Mouse (Mus musculus) layer of hippocampus, adult 2 months (tissue): ENCODE measurements around the gene C9. TPM values are rescaled to one million over a fixed set of nuclear protein-coding genes. Genes with fewer than 3 reads are reported as not detected.

Source experiments
- DNase-seq, 2 experiments: peaks; one replicate each; pipeline ENCODE4 v3.0.0; 2022; ENCODE audit warnings: low spot score in 2 of 2
- H3K27ac ChIP-seq: fragments of 200-600 bp; 2 replicates; pipeline ENCODE4 v1.8.1; 2022
- H3K4me3 ChIP-seq: fragments of 200-600 bp; 2 replicates; pipeline ENCODE4 v1.8.1; 2022; ENCODE audit warnings: mild to moderate bottlenecking
- CTCF ChIP-seq: fragments of 200-600 bp; conservative IDR thresholded peaks from 2 replicates; pipeline ENCODE4 v1.8.1; 2022; ENCODE audit warnings: antibody characterized with exemption, mild to moderate bottlenecking, moderate library complexity
- total RNA-seq, 2 experiments: library from RNA; stranded (reverse); gene quantifications; 2 replicates each; pipeline ENCODE4 v1.2.3; 2021

The C9 gene
- total RNA-seq, 2 experiments from 2014 or later = not detected

GRCm38 (mm10) chr15:6438685-6439084 lies 6.4 kb upstream of the C9 start:
- Histone ChIP-seq H3K4me3 (no peak overlapping the region), H3K27ac (no peak overlapping the region)
- no peak for TF ChIP-seq CTCF
- no peak for DNase-seq

GRCm38 (mm10) chr15:6444452-6444851 lies 675 bp upstream of the C9 start:
- no peak for TF ChIP-seq CTCF
- no peak for DNase-seq
- Histone ChIP-seq H3K27ac (no peak overlapping the region), H3K4me3 (no peak overlapping the region)

- Histone ChIP-seq H3K27ac (no peak overlapping the region), H3K4me3 (no peak overlapping the region)
- DNase-seq = no peak
- TF ChIP-seq CTCF = no peak
Measured at GRCm38 (mm10) chr15:6446181-6446580, 1.1 kb downstream of the C9 start.

GRCm38 (mm10) chr15:6448892-6449291 lies 3.8 kb downstream of the C9 start:
- TF ChIP-seq CTCF = no peak
- no peak overlapping the region for H3K4me3 ChIP-seq
- DNase-seq = no peak
- no peak overlapping the region for H3K27ac ChIP-seq

GRCm38 (mm10) chr15:6454461-6454860 lies 9.3 kb downstream of the C9 start:
- DNase-seq = no peak
- no peak for TF ChIP-seq CTCF
- no peak overlapping the region for H3K4me3 ChIP-seq
- no peak overlapping the region for H3K27ac ChIP-seq

GRCm38 (mm10) chr15:6461381-6461780 lies 16.3 kb downstream of the C9 start:
- Histone ChIP-seq H3K27ac (no peak overlapping the region), H3K4me3 (no peak overlapping the region)
- no peak for DNase-seq
- no peak for TF ChIP-seq CTCF

- TF ChIP-seq CTCF = no peak
- no peak overlapping the region for H3K27ac ChIP-seq
- no peak overlapping the region for H3K4me3 ChIP-seq
- DNase-seq = no peak
Measured at GRCm38 (mm10) chr15:6463361-6463923, 18.3 kb downstream of the C9 start.

GRCm38 (mm10) chr15:6466995-6467394 lies 21.9 kb downstream of the C9 start:
- TF ChIP-seq CTCF = no peak
- Histone ChIP-seq H3K27ac (no peak overlapping the region), H3K4me3 (no peak overlapping the region)
- DNase-seq = no peak

- DNase-seq = no peak
- H3K4me3 ChIP-seq = no peak overlapping the region
- H3K27ac ChIP-seq = no peak overlapping the region
- TF ChIP-seq CTCF = no peak
Measured at GRCm38 (mm10) chr15:6468845-6469244, 23.7 kb downstream of the C9 start.

GRCm38 (mm10) chr15:6469384-6469783 lies 24.3 kb downstream of the C9 start:
- Histone ChIP-seq H3K4me3 (no peak overlapping the region), H3K27ac (no peak overlapping the region)
- no peak for TF ChIP-seq CTCF
- DNase-seq = no peak

- no peak for TF ChIP-seq CTCF
- no peak overlapping the region for H3K4me3 ChIP-seq
- DNase-seq = no peak
- no peak overlapping the region for H3K27ac ChIP-seq
Measured at GRCm38 (mm10) chr15:6483561-6483960, 38.4 kb downstream of the C9 start.

GRCm38 (mm10) chr15:6492386-6492785 lies 47.3 kb downstream of the C9 start:
- no peak overlapping the region for H3K4me3 ChIP-seq
- TF ChIP-seq CTCF = no peak
- DNase-seq = no peak
- H3K27ac ChIP-seq = no peak overlapping the region

- TF ChIP-seq CTCF = no peak
- DNase-seq = no peak
- Histone ChIP-seq H3K27ac (no peak overlapping the region), H3K4me3 (no peak overlapping the region)
Measured at GRCm38 (mm10) chr15:6498396-6499070, 53.4 kb downstream of the C9 start.

GRCm38 (mm10) chr15:6500787-6501186 lies 55.7 kb downstream of the C9 start:
- Histone ChIP-seq H3K4me3 (no peak overlapping the region), H3K27ac (no peak overlapping the region)
- no peak for DNase-seq
- TF ChIP-seq CTCF = peak; percentile 60
